Mouse (Mus musculus) embryonic fibroblast, embryonic 13.5 days (primary cell): ENCODE data around the gene 1700029I15Rik.

Source experiments
- CTCF ChIP-seq: IDR thresholded peaks from 2 replicates; pipeline ENCODE4 v1.5.1; 2011; ENCODE audit warnings: mild to moderate bottlenecking, control low read depth, low read length, moderate library complexity, borderline replicate concordance; ENCODE audit not compliant: insufficient read depth
- POLR2A ChIP-seq: IDR thresholded peaks from 2 replicates; pipeline ENCODE4 v1.6.1; 2011; ENCODE audit warnings: low read depth, mild to moderate bottlenecking, control low read depth, low read length, moderate library complexity

- TF ChIP-seq POLR2A: no peak
- TF ChIP-seq CTCF: no peak
Measured at GRCm38 (mm10) chr2:92425366-92425765, 43.0 kb downstream of the 1700029I15Rik start.
